Mouse (Mus musculus) spleen, postnatal 36 days (tissue): Measurements from ENCODE around the gene Gsk3a.

ENCODE experiments used
- DNase-seq, 2 experiments: peaks; one replicate each; pipeline ENCODE4 v3.0.0; 2022; ENCODE audit warnings: low spot score in 2 of 2, mixed read lengths in 1 of 2

Gene Gsk3a

GRCm38 (mm10) chr7:25187662-25188650 is 49.7 kb downstream of the Gsk3a start:
- DNase-seq = peak; percentile 74 to 82

- no peak for DNase-seq
These were observed 53.6 kb downstream of the Gsk3a start for GRCm38 (mm10) chr7:25184091-25184490.

- peak; percentile 57 to 64 for DNase-seq
These were observed 55.8 kb downstream of the Gsk3a start for GRCm38 (mm10) chr7:25181814-25182213.

DNA sequence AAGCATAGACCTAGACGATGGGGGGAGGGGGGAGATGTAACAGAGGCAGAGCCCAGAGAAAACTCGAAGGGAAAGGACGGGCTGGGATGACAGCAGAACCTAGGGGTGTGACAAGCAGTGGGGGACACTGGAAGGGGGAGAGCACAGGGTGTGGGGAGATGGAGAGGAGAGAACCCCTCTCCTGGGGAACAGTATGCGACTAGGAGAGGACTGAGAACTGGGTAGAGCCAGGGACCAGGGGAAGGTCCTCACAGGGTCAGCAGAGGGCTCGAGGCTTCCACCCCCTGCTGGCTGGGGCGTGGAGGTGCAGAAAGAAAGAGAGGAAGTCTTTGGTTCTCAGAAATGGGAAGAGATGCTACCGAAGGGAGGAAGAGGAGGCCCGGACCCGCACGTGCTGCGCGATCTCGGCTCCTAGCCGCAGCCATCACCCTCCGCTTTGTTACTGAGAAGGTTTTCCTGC is 56.3 kb downstream of the Gsk3a start:
- peak; percentile 65 to 75 for DNase-seq

DNA sequence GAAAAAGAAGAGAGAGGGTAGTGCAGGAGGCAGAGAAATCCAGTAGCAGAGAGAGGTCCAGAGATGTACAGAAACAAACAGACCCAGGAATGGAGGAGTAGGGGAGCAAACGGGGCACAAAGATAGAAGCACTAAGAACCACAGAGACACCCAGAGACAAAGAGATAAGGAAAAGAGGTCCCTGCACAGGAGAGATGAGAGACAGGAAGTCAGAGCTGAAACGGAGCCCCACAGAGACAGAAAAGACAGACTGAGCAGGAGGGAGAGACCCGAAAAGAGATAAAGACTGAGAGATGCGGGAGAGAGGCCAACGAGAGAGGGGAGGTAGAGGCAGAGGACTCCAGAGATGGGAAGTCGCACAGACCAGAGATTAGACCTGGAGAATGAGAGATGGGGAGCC is 57.1 kb downstream of the Gsk3a start:
- DNase-seq = no peak

- DNase-seq = peak; percentile 54 to 71
These were observed 58.0 kb downstream of the Gsk3a start, which contains the start of gene Pou2f2 for GRCm38 (mm10) chr7:25179606-25180161. Pou2f2 (minus strand) TSS chr7:25179726.

GRCm38 (mm10) chr7:25178787-25179605 is 58.7 kb downstream of the Gsk3a start:
- no peak for DNase-seq

- no peak for DNase-seq
These were observed 59.3 kb downstream of the Gsk3a start for GRCm38 (mm10) chr7:25178317-25178716.
